Mouse (Mus musculus) liver, adult 2 months (tissue): ENCODE results near the gene Ppard. TPM values are rescaled to one million over a fixed set of nuclear protein-coding genes. Genes with fewer than 3 reads are reported as not detected.

Experiments used
- DNase-seq: peaks from one replicate; pipeline ENCODE4 v3.0.0-alpha.2; 2011; ENCODE audit warnings: low read depth, low spot score; ENCODE audit errors: extremely low read depth
- H3K27ac ChIP-seq: fragments of 200-500 bp; replicated peaks from 2 replicates; pipeline ENCODE4 v1.5.1; 2012; ENCODE audit warnings: low read depth, mild to moderate bottlenecking, control low read depth, inconsistent platforms, low read length; ENCODE audit not compliant: insufficient read depth
- H3K27me3 ChIP-seq: fragments of 200-500 bp; 2 replicates; pipeline ENCODE4 v1.6.1; 2012; ENCODE audit warnings: mild to moderate bottlenecking, moderate library complexity, low read length, inconsistent platforms; ENCODE audit not compliant: control insufficient read depth, insufficient read depth
- H3K36me3 ChIP-seq: fragments of 200-500 bp; 2 replicates; pipeline ENCODE4 v1.6.1; 2012; ENCODE audit warnings: low read length, inconsistent platforms; ENCODE audit not compliant: control insufficient read depth, insufficient read depth
- H3K4me1 ChIP-seq: fragments of 200-500 bp; 2 replicates; pipeline ENCODE4 v1.6.1; 2011; ENCODE audit warnings: low read length; ENCODE audit not compliant: control insufficient read depth, insufficient read depth
- H3K4me3 ChIP-seq: fragments of 200-500 bp; 2 replicates; pipeline ENCODE4 v1.5.1; 2011; ENCODE audit warnings: low read depth, mild to moderate bottlenecking, control low read depth, low read length, moderate library complexity; ENCODE audit not compliant: insufficient read depth
- H3K79me2 ChIP-seq: fragments of 200-500 bp; 2 replicates; pipeline ENCODE4 v1.6.1; 2012; ENCODE audit warnings: inconsistent platforms, mild to moderate bottlenecking, low read length, moderate library complexity; ENCODE audit not compliant: control insufficient read depth, insufficient read depth
- H3K9ac ChIP-seq: fragments of 200-500 bp; 2 replicates; pipeline ENCODE4 v1.6.1; 2012; ENCODE audit warnings: low read depth, mild to moderate bottlenecking, control low read depth, inconsistent platforms, low read length
- CTCF ChIP-seq: fragments of 200-500 bp; IDR thresholded peaks from 2 replicates; pipeline ENCODE4 v1.5.1; 2011; ENCODE audit warnings: low read depth, low read length, control low read depth
- POLR2A ChIP-seq: fragments of 200-500 bp; IDR thresholded peaks from 2 replicates; pipeline ENCODE4 v1.6.1; 2011; ENCODE audit warnings: low read length, control low read depth; ENCODE audit not compliant: insufficient read depth; ENCODE audit errors: extremely low read depth
- WGBS: fragments of 180-500 bp; shearing (Covaris S2); methylation state at CpG from one replicate; pipeline ENCODE4 v1.1.7; 2018; 5-methylcytosine and 5-hydroxymethylcytosine counted together
- polyA plus RNA-seq: library from polyadenylated mRNA; depleted of rRNA; stranded (reverse); fragments of >200 nt; gene quantifications from 2 replicates; pipeline ENCODE4 v1.2.3, GENCODE M21; 2012; rRNA removed
- total RNA-seq: library from RNA; depleted of rRNA; stranded (reverse); fragments of >200 nt; gene quantifications from 2 replicates; pipeline ENCODE4 v1.2.3, GENCODE M21; 2014; rRNA removed

Ppard gene
- total and polyA plus RNA-seq, 2 experiments = 3.0 to 9.7 TPM

DNA sequence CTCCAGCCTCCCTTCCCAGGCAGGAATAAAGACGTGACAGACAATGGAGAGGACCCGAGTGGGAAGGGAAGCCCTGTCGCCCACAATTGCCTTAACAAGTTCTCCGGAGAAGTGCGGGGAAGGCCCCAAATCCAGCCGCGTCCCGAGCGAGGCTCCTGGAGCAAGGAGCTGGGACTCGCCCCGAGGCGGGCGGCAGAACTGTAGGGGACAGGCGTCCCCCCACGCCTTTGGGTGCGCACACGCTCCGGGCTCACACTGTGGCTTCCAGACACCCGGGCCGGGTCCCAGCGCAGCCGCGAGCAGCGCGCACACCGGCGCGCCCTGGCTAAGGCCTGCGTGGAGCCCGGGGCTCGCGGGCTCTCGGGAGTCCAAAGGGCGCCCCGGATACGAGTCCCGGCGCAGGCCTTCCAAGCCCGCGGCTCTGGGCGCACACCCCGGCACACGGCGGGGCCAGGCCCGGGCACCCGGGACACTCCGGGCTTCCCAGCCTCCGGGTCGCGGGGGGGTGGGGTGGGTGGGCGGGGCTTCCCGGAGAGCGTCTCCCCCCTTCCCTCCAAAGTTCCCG lies 117.5 kb downstream of the Ppard start:
- H3K4me1 ChIP-seq = peaks cover 13% of the 10 kb centered on the region
- peak overlapping the region; percentile 97 for H3K9ac ChIP-seq
- TF ChIP-seq POLR2A (peak; percentile 41; the same call in 1 of the 2 replicates), CTCF (no peak)
- H3K79me2 ChIP-seq = peaks cover 38% of the 10 kb centered on the region
- H3K4me3 ChIP-seq = peak overlapping the region; percentile 96
- no peaks in the 10 kb centered on the region for H3K36me3 ChIP-seq
- DNase-seq = peak; percentile 66
- under 1% methylated on average over 50 of the region's 54 CpGs for WGBS
- H3K27me3 ChIP-seq = no peaks in the 10 kb centered on the region
- peak overlapping the region; percentile 96 for H3K27ac ChIP-seq

DNA sequence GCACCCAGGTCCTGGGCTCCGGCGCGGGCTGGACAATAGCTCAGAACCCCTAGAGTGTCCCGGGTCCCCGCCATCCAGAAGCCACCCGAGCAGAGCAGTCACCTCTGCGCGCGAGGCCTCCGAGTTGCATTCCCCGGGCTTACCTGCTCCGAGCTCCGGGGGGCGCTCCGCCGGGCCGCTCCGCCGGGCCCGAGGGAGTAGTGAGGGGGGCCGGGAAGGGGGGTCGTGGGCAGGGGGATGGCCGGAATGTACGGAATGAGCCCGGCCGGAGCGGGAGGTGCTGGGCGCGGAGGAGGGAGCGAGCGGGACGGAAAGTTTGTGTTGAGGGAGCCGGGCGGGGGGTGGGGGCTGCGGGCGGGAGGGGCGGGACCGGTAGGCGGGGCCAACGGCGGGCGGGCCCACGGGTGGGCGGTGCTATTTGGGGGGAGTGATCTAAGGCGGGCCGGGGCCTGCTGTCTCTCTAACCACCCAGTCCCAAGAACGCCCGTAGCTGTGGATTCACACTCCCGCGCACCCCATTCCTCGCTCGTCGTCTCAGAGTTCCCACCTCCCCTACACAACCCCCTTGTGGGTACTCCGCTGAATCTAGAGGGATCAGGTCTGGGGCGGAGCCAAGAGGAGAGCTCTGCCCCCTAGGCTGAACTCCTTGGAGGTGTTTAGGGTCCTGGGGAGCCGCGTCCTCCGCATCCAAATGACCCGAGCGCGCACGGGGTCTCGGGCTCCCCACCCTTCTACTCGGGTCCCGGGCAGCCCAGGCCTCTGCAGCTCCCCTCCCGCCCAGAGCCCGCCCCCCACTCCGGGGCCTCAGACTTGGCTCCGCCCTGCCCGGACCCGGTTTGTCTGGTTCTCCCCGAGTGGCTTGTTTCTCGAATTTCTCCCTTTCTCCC lies 118.2 kb downstream of the Ppard start, which contains the start of gene Tead3:
Tead3 (minus strand) TSS at position 352 of the 887 bp plus-strand sequence.
- Histone ChIP-seq H3K79me2 (peaks cover 34% of the 10 kb centered on the region), H3K27me3 (no peaks in the 10 kb centered on the region), H3K36me3 (no peaks in the 10 kb centered on the region), H3K9ac (peak within 1 kb of the TSS; percentile 97), H3K4me3 (peak within 1 kb of the TSS; percentile 96), H3K27ac (peak within 1 kb of the TSS; percentile 96), H3K4me1 (peaks cover 13% of the 10 kb centered on the region)
- 1% methylated on average over 57 of the region's 73 CpGs for WGBS
- TF ChIP-seq CTCF (no peak), POLR2A (peak; percentile 55; the same call in 1 of the 2 replicates)
- peak; percentile 57 for DNase-seq

Other genes starting within 250 kb of the Ppard start
- not detected in 2 replicates for gene Tcp11, start 152.1 kb upstream of the Ppard start, total RNA-seq
- gene Tcp11, start 152.1 kb upstream of the Ppard start, polyA plus RNA-seq = not detected in 2 replicates
- under 0.01 TPM in 1 of 2 replicates, not detected in the other for gene Scube3, start 90.6 kb upstream of the Ppard start, total RNA-seq
- gene Scube3, start 90.6 kb upstream of the Ppard start, polyA plus RNA-seq = 0.05 and 0.06 TPM in 2 replicates
- 10.4 and 13.2 TPM in 2 replicates for gene Zfp523, start 55.6 kb upstream of the Ppard start, total RNA-seq
- 27.8 and 33.6 TPM in 2 replicates for gene Zfp523, start 55.6 kb upstream of the Ppard start, polyA plus RNA-seq
- 0.28 and 0.67 TPM in 2 replicates for gene Def6, start 24.9 kb upstream of the Ppard start, total RNA-seq
- gene Def6, start 24.9 kb upstream of the Ppard start, polyA plus RNA-seq = 0.31 and 1.0 TPM in 2 replicates
- 6.6 and 9.1 TPM in 2 replicates for gene Fance, start 80.8 kb downstream of the Ppard start, total RNA-seq
- 6.4 and 6.8 TPM in 2 replicates for gene Fance, start 80.8 kb downstream of the Ppard start, polyA plus RNA-seq
- 497 and 711 TPM in 2 replicates for gene Rpl10a, start 95.8 kb downstream of the Ppard start, total RNA-seq
- gene Rpl10a, start 95.8 kb downstream of the Ppard start, polyA plus RNA-seq = 1,137 and 1,616 TPM in 2 replicates
- 3.0 and 3.7 TPM in 2 replicates for gene Tead3, start 118.1 kb downstream of the Ppard start, total RNA-seq
- gene Tead3, start 118.1 kb downstream of the Ppard start, polyA plus RNA-seq = 7.6 and 11.0 TPM in 2 replicates
- not detected in 2 replicates for gene Tulp1, start 132.5 kb downstream of the Ppard start, total RNA-seq
- gene Tulp1, start 132.5 kb downstream of the Ppard start, polyA plus RNA-seq = not detected in 2 replicates